Mouse (Mus musculus) limb, embryonic 14.5 days (tissue): ENCODE results near the gene Zfp94. TPM values are rescaled to one million over a fixed set of nuclear protein-coding genes. Genes with fewer than 3 reads are reported as not detected.

Experiments used
- ATAC-seq: fragments of 200-750 bp; cut with Nextera tagmentation; 2 replicates; pipeline ENCODE4 v1.8.0; 2017; ENCODE audit warnings: low read depth, moderate number of reproducible peaks, moderate TSS enrichment; ENCODE audit not compliant: low FRiP score
- DNase-seq: peaks from one replicate; pipeline ENCODE4 v3.0.0-alpha.2; 2015; ENCODE audit warnings: low spot score
- H3K27ac ChIP-seq: fragments of 300-500 bp; sonication (generic); replicated peaks from 2 replicates; pipeline ENCODE4 v1.5.1; 2014; ENCODE audit warnings: low read depth, mild to moderate bottlenecking, low read length, moderate library complexity, mixed read lengths
- H3K27me3 ChIP-seq: fragments of 300-500 bp; sonication (generic); 2 replicates; pipeline ENCODE4 v1.6.1; 2014; ENCODE audit warnings: low read length, mixed read lengths; ENCODE audit not compliant: control insufficient read depth, insufficient read depth
- H3K36me3 ChIP-seq: fragments of 300-500 bp; sonication (generic); 2 replicates; pipeline ENCODE4 v1.6.1; 2014; ENCODE audit warnings: mild to moderate bottlenecking, low read length, moderate library complexity, mixed read lengths; ENCODE audit not compliant: control insufficient read depth, insufficient read depth
- H3K4me1 ChIP-seq: fragments of 300-500 bp; sonication (generic); 2 replicates; pipeline ENCODE4 v1.6.1; 2014; ENCODE audit warnings: antibody characterized with exemption, low read length, mixed read lengths; ENCODE audit not compliant: control insufficient read depth, insufficient read depth
- H3K4me2 ChIP-seq: fragments of 300-500 bp; sonication (generic); replicated peaks from 2 replicates; pipeline ENCODE4 v1.6.1; 2014; ENCODE audit warnings: low read depth, mild to moderate bottlenecking, low read length, moderate library complexity; ENCODE audit not compliant: severe bottlenecking
- H3K4me3 ChIP-seq: fragments of 300-500 bp; sonication (generic); replicated peaks from 2 replicates; pipeline ENCODE4 v1.5.1; 2014; ENCODE audit warnings: low read length
- H3K9ac ChIP-seq: fragments of 300-500 bp; sonication (generic); 2 replicates; pipeline ENCODE4 v1.6.1; 2014; ENCODE audit warnings: mild to moderate bottlenecking, low read depth, low read length, moderate library complexity; ENCODE audit not compliant: severe bottlenecking
- H3K9me3 ChIP-seq: fragments of 300-500 bp; sonication (generic); 2 replicates; pipeline ENCODE4 v1.6.1; 2016; ENCODE audit warnings: low read length; ENCODE audit not compliant: control insufficient read depth
- POLR2A ChIP-seq: fragments of 200-500 bp; IDR thresholded peaks from 2 replicates; pipeline ENCODE4 v1.8.0; 2012; ENCODE audit warnings: inconsistent platforms, mild to moderate bottlenecking, moderate library complexity, borderline replicate concordance; ENCODE audit not compliant: insufficient read depth, insufficient read length; ENCODE audit errors: extremely low read depth
- WGBS: fragments of 180-500 bp; shearing (Covaris S2); extraction: QIAGEN DNeasy Blood & Tissue Kit; methylation state at CpG from one replicate; pipeline ENCODE4 v1.1.7; 2014; 5-methylcytosine and 5-hydroxymethylcytosine counted together
- microRNA-seq: library from miRNA; unstranded; fragments of <30 nt; microRNA quantifications from one replicate; pipeline ENCODE4, GENCODE M21; 2016
- polyA plus RNA-seq, 2 experiments: library from polyadenylated mRNA; depleted of rRNA in 1 of 2; stranded (reverse) in 1 of 2; unstranded in 1 of 2; fragments of >200 nt; fragmentation: Nextera tagmentation in 1 of 2; extraction: Ambion mirVana in 1 of 2; gene quantifications; 2 replicates each; pipeline versions ENCODE4 v1.2.1 to v1.2.3; 2012 to 2014

Gene Zfp94
- polyA plus RNA-seq, 2 experiments, result 12.6 to 13.8 TPM

DNA sequence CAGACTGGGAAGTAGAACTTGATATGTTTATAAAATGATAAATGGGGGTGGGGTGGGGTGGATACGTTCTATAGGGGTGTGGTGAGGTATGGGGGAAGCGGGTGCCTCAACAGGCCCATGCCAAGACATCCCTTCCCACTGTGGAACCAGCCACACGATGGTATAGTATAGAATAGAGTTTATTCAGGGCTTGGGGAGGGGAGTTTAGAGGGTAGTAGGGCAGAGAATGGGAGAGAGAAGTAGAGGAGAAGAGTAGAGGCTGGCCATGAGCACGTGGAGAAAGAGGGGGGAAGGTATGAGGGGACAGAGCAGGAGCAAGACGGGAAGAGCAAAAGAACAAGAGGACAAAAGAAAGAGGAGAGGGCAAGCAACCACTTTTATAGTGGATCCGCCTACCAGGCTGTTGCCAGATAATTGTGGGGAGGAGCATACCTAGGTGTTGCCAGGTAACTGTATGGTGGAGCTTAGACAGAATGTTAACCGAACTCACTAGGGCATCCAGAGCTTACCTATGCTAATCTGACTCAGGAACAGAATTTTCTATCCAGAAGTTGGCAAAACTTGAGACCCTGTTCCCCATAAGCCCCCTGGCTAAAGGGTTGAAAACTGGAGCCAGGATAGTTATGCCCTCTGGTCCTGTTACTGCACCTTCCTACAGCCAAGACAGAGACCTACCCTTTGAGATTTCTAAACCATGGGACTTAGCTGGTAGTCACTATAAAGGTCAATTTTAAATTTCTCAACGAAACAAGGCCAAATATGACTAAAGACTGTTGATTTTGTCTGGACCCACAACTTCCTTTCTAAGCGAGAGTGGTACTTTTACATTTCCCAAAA, 62.5 kb downstream of the Zfp94 start:
- peak overlapping the region; percentile 65; the same call in 1 of the 2 replicates for H3K9ac ChIP-seq
- no peaks in the 10 kb centered on the region for H3K36me3 ChIP-seq
- H3K27me3 ChIP-seq, result no peaks in the 10 kb centered on the region
- H3K4me1 ChIP-seq, result 0 out of 2 replicates have a peak, but pooled peaks cover 2% of the 10 kb centered on the region
- ATAC-seq, result 0 out of 2 replicates have a peak, but pooled peaks have one; percentile 9
- H3K9me3 ChIP-seq, result no peaks in the 10 kb centered on the region
- TF ChIP-seq POLR2A, result no peak
- peak overlapping the region; percentile 44 for H3K4me2 ChIP-seq
- peak overlapping the region; percentile 52; the same call in 1 of the 2 replicates for H3K27ac ChIP-seq
- no peak for DNase-seq
- H3K4me3 ChIP-seq, result peak overlapping the region; percentile 49
- 61% methylated on average over 9 of the region's 9 CpGs for WGBS

Small RNA genes within 50 kb of the gene (microRNA-seq; reads per million reads assigned to microRNA genes)
- gene Gm27592, result not detected

Other genes starting within 250 kb of the Zfp94 start
- 24.0 and 24.4 TPM in 2 replicates for gene Zfp180, start 234.7 kb downstream of the Zfp94 start, polyA plus RNA-seq (2012; rRNA removed)
- gene Zfp180, start 234.7 kb downstream of the Zfp94 start, polyA plus RNA-seq (2014; fragmentation: Nextera tagmentation; extraction: Ambion mirVana), result 19.6 and 21.9 TPM in 2 replicates
- 3.6 and 5.1 TPM in 2 replicates for gene Zfp112, start 204.4 kb downstream of the Zfp94 start, polyA plus RNA-seq (2012; rRNA removed)
- 5.9 and 8.5 TPM in 2 replicates for gene Zfp112, start 204.4 kb downstream of the Zfp94 start, polyA plus RNA-seq (2014; fragmentation: Nextera tagmentation; extraction: Ambion mirVana)
- 13.5 and 16.7 TPM in 2 replicates for gene Zfp235, start 182.5 kb downstream of the Zfp94 start, polyA plus RNA-seq (2012; rRNA removed)
- 17.5 and 20.9 TPM in 2 replicates for gene Zfp235, start 182.5 kb downstream of the Zfp94 start, polyA plus RNA-seq (2014; fragmentation: Nextera tagmentation; extraction: Ambion mirVana)
- gene Zfp114, start 141.6 kb downstream of the Zfp94 start, polyA plus RNA-seq (2012; rRNA removed), result 3.2 and 3.5 TPM in 2 replicates
- gene Zfp114, start 141.6 kb downstream of the Zfp94 start, polyA plus RNA-seq (2014; fragmentation: Nextera tagmentation; extraction: Ambion mirVana), result 4.0 and 5.0 TPM in 2 replicates
- 6.1 and 7.0 TPM in 2 replicates for gene Zfp111, start 105.2 kb downstream of the Zfp94 start, polyA plus RNA-seq (2012; rRNA removed)
- 12.7 TPM in 2 replicates for gene Zfp111, start 105.2 kb downstream of the Zfp94 start, polyA plus RNA-seq (2014; fragmentation: Nextera tagmentation; extraction: Ambion mirVana)
- 4.4 and 4.7 TPM in 2 replicates for gene Zfp109, start 79.1 kb downstream of the Zfp94 start, polyA plus RNA-seq (2012; rRNA removed)
- 3.7 and 5.5 TPM in 2 replicates for gene Zfp109, start 79.1 kb downstream of the Zfp94 start, polyA plus RNA-seq (2014; fragmentation: Nextera tagmentation; extraction: Ambion mirVana)
- 3.1 and 4.1 TPM in 2 replicates for gene Zfp108, start 61.9 kb downstream of the Zfp94 start, polyA plus RNA-seq (2012; rRNA removed)
- gene Zfp108, start 61.9 kb downstream of the Zfp94 start, polyA plus RNA-seq (2014; fragmentation: Nextera tagmentation; extraction: Ambion mirVana), result 4.8 and 6.1 TPM in 2 replicates
- gene Zfp93, start 46.2 kb downstream of the Zfp94 start, polyA plus RNA-seq (2012; rRNA removed), result 5.8 and 6.2 TPM in 2 replicates
- gene Zfp93, start 46.2 kb downstream of the Zfp94 start, polyA plus RNA-seq (2014; fragmentation: Nextera tagmentation; extraction: Ambion mirVana), result 8.2 and 14.2 TPM in 2 replicates
- 36.8 and 45.0 TPM in 2 replicates for gene Zfp61, start 15.4 kb downstream of the Zfp94 start, polyA plus RNA-seq (2012; rRNA removed)
- gene Zfp61, start 15.4 kb downstream of the Zfp94 start, polyA plus RNA-seq (2014; fragmentation: Nextera tagmentation; extraction: Ambion mirVana), result 38.7 and 39.7 TPM in 2 replicates
- 0.13 and 0.38 TPM in 2 replicates for gene Tescl, start 17.3 kb upstream of the Zfp94 start, polyA plus RNA-seq (2012; rRNA removed)
- gene Tescl, start 17.3 kb upstream of the Zfp94 start, polyA plus RNA-seq (2014; fragmentation: Nextera tagmentation; extraction: Ambion mirVana), result not detected in 2 replicates
- gene Lypd5, start 32.5 kb upstream of the Zfp94 start, polyA plus RNA-seq (2012; rRNA removed), result 0.09 and 0.50 TPM in 2 replicates
- gene Lypd5, start 32.5 kb upstream of the Zfp94 start, polyA plus RNA-seq (2014; fragmentation: Nextera tagmentation; extraction: Ambion mirVana), result 0.62 and 3.1 TPM in 2 replicates
- 2.4 and 3.3 TPM in 2 replicates for gene Kcnn4, start 53.6 kb upstream of the Zfp94 start, polyA plus RNA-seq (2012; rRNA removed)
- 1.8 and 2.4 TPM in 2 replicates for gene Kcnn4, start 53.6 kb upstream of the Zfp94 start, polyA plus RNA-seq (2014; fragmentation: Nextera tagmentation; extraction: Ambion mirVana)
- gene Smg9, start 83.0 kb upstream of the Zfp94 start, polyA plus RNA-seq (2012; rRNA removed), result 44.3 and 53.4 TPM in 2 replicates
- gene Smg9, start 83.0 kb upstream of the Zfp94 start, polyA plus RNA-seq (2014; fragmentation: Nextera tagmentation; extraction: Ambion mirVana), result 21.0 and 23.2 TPM in 2 replicates
- 0.06 TPM in 1 of 2 replicates, not detected in the other for gene Irgc1, start 135.6 kb upstream of the Zfp94 start, polyA plus RNA-seq (2012; rRNA removed)
- gene Irgc1, start 135.6 kb upstream of the Zfp94 start, polyA plus RNA-seq (2014; fragmentation: Nextera tagmentation; extraction: Ambion mirVana), result not detected in 2 replicates
- gene Plaur, start 145.8 kb upstream of the Zfp94 start, polyA plus RNA-seq (2012; rRNA removed), result 8.3 and 8.4 TPM in 2 replicates
- gene Plaur, start 145.8 kb upstream of the Zfp94 start, polyA plus RNA-seq (2014; fragmentation: Nextera tagmentation; extraction: Ambion mirVana), result 3.9 and 7.5 TPM in 2 replicates
- gene Cadm4, start 165.4 kb upstream of the Zfp94 start, polyA plus RNA-seq (2012; rRNA removed), result 19.5 and 21.1 TPM in 2 replicates
- gene Cadm4, start 165.4 kb upstream of the Zfp94 start, polyA plus RNA-seq (2014; fragmentation: Nextera tagmentation; extraction: Ambion mirVana), result 1.7 and 2.1 TPM in 2 replicates
- 67.8 and 77.5 TPM in 2 replicates for gene Zfp428, start 190.3 kb upstream of the Zfp94 start, polyA plus RNA-seq (2012; rRNA removed)
- 29.6 and 33.3 TPM in 2 replicates for gene Zfp428, start 190.3 kb upstream of the Zfp94 start, polyA plus RNA-seq (2014; fragmentation: Nextera tagmentation; extraction: Ambion mirVana)
- gene AC161166.1, start 195.8 kb upstream of the Zfp94 start, polyA plus RNA-seq (2012; rRNA removed), result not detected in 2 replicates
- gene AC161166.1, start 195.8 kb upstream of the Zfp94 start, polyA plus RNA-seq (2014; fragmentation: Nextera tagmentation; extraction: Ambion mirVana), result 0.19 TPM in 1 of 2 replicates, not detected in the other
- gene Irgq, start 214.0 kb upstream of the Zfp94 start, polyA plus RNA-seq (2012; rRNA removed), result 16.3 and 21.9 TPM in 2 replicates
- 10.7 TPM in 2 replicates for gene Irgq, start 214.0 kb upstream of the Zfp94 start, polyA plus RNA-seq (2014; fragmentation: Nextera tagmentation; extraction: Ambion mirVana)
- 0.35 and 0.51 TPM in 2 replicates for gene Pinlyp, start 229.5 kb upstream of the Zfp94 start, polyA plus RNA-seq (2012; rRNA removed)
- gene Pinlyp, start 229.5 kb upstream of the Zfp94 start, polyA plus RNA-seq (2014; fragmentation: Nextera tagmentation; extraction: Ambion mirVana), result 1.7 and 2.0 TPM in 2 replicates
- gene Xrcc1, start 229.6 kb upstream of the Zfp94 start, polyA plus RNA-seq (2012; rRNA removed), result 133 and 155 TPM in 2 replicates
- gene Xrcc1, start 229.6 kb upstream of the Zfp94 start, polyA plus RNA-seq (2014; fragmentation: Nextera tagmentation; extraction: Ambion mirVana), result 103 and 106 TPM in 2 replicates